Comparison of ENCODE assay signal across 9 mouse cellular contexts in the genomic region with DNA sequence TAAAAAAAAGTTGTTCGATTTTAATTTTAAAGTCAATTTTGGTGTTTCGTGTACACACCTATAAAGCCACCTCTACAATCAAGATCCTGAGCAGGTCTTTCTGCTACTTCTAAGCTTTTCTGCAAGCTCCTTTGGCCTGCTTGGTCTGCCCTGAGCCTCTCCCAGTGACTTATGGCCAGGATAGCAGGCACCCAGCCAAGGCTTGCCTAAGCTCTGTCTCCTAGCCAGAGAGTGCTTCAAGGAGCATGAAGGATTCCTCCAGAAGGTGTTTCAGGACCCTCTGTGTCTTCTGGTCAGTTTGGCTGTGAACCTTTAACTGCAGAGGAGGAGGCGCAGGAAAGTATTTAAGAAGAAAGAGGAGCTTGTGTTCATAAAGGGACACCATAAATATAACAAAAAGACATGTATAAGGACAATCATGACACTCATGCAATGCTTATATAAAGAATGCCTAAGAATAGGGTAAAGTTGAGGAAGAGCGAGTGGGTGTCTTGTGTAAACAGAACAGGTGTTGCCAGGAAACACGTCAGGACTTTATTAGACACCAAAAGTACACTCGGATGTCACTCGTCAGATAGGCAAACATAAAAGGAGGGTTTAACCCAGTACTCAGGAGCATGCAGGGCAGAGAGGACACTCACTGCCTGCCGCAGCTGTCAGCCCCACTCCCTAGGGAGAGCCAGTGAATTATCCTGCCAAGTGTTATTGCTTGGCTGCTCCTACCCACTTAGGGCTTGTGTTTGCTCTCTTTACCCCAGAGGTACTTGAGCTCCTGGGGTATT. TPM values are rescaled to one million over a fixed set of nuclear protein-coding genes. Genes with fewer than 3 reads are reported as not detected.
DNase-seq lines count a peak whose midpoint lies in the region; ATAC-seq lines count a peak whose summit lies in the region.
"Had no signal": no experiment of that assay in that cellular context is flagged by ENCODE, and none has a peak within 500 bp of the region (broad histone marks: within the 10 kb centered on the region; RNA-seq: fewer than 3 reads in every experiment).

No protein-coding gene starts in this region.

- H3K4me3 ChIP-seq in forebrain, embryonic 10.5 days: no peak overlapping the region
- H3K4me3 ChIP-seq in forebrain, embryonic 16.5 days (replicated peaks; ENCODE audit: low read length): no peak overlapping the region
- H3K4me3 ChIP-seq in heart, embryonic 16.5 days (ENCODE audit: low read length): no peak overlapping the region
- no peak overlapping the region for H3K4me3 ChIP-seq in liver, embryonic 13.5 days (replicated peaks)
- H3K4me3 ChIP-seq in neural tube, embryonic 15.5 days (replicated peaks): no peak overlapping the region

- no peak overlapping the region for H3K4me2 ChIP-seq in forebrain, embryonic 16.5 days (ENCODE audit: low read length)
- no peak overlapping the region for H3K4me2 ChIP-seq in heart, embryonic 16.5 days (ENCODE audit: low read depth, low read length)
- no peak overlapping the region for H3K4me2 ChIP-seq in liver, embryonic 13.5 days
- H3K4me2 ChIP-seq in neural tube, embryonic 15.5 days: no peak overlapping the region

- H3K9ac ChIP-seq in forebrain, embryonic 16.5 days (replicated peaks; ENCODE audit: low read depth, low read length): no peak overlapping the region
- 0 out of 2 replicates have a peak overlapping the region, but pooled peaks have one; percentile 20 for H3K9ac ChIP-seq in heart, embryonic 16.5 days (ENCODE audit: low read length)
- H3K9ac ChIP-seq in liver, embryonic 13.5 days: no peak overlapping the region
- H3K9ac ChIP-seq in neural tube, embryonic 15.5 days (replicated peaks): no peak overlapping the region

- no peak for DNase-seq in forebrain, embryonic 10.5 days (ENCODE audit: extremely low spot score, low spot score)
- DNase-seq in B cell, adult 2 months: peak; percentile 64
- DNase-seq in cerebellum, postnatal 25 days: peak; percentile 61 to 79
- no peak for DNase-seq in liver, embryonic 13.5 days
- DNase-seq in layer of hippocampus, adult 8-10 months (ENCODE audit: low spot score in 2 of 2): no peak

- peaks cover 24% of the 10 kb centered on the region for H3K4me1 ChIP-seq in forebrain, embryonic 10.5 days
- peaks cover 6% of the 10 kb centered on the region; the same call in 1 of the 2 replicates for H3K4me1 ChIP-seq in forebrain, embryonic 16.5 days (replicated peaks; ENCODE audit: control insufficient read depth, insufficient read depth, low read length)
- peaks cover 18% of the 10 kb centered on the region for H3K4me1 ChIP-seq in heart, embryonic 16.5 days (ENCODE audit: control insufficient read depth, insufficient read depth, low read length)
- peaks cover 74% of the 10 kb centered on the region for H3K4me1 ChIP-seq in liver, embryonic 13.5 days (replicated peaks)
- peaks cover 13% of the 10 kb centered on the region for H3K4me1 ChIP-seq in neural tube, embryonic 15.5 days

- ATAC-seq in forebrain, embryonic 16.5 days: no peak
- 0 out of 2 replicates have a peak, but pooled peaks have one; percentile 35 for ATAC-seq in heart, embryonic 16.5 days (replicated peaks; ENCODE audit: extremely low read depth, insufficient read depth, low FRiP score)
- no peak for ATAC-seq in liver, embryonic 13.5 days (ENCODE audit: low read depth)
- ATAC-seq in neural tube, embryonic 15.5 days (ENCODE audit: low FRiP score): peak; percentile 70; the same call in 1 of the 2 replicates

- no peaks in the 10 kb centered on the region for H3K36me3 ChIP-seq in forebrain, embryonic 10.5 days (replicated peaks)
- no peaks in the 10 kb centered on the region for H3K36me3 ChIP-seq in forebrain, embryonic 16.5 days (ENCODE audit: control insufficient read depth, insufficient read depth)
- H3K36me3 ChIP-seq in heart, embryonic 16.5 days (ENCODE audit: control insufficient read depth, insufficient read depth): no peaks in the 10 kb centered on the region
- H3K36me3 ChIP-seq in liver, embryonic 13.5 days: no peaks in the 10 kb centered on the region
- no peaks in the 10 kb centered on the region for H3K36me3 ChIP-seq in neural tube, embryonic 15.5 days

- H3K9me3 ChIP-seq in forebrain, embryonic 10.5 days: no peaks in the 10 kb centered on the region
- no peaks in the 10 kb centered on the region for H3K9me3 ChIP-seq in forebrain, embryonic 16.5 days (ENCODE audit: control insufficient read depth, low read length)
- H3K9me3 ChIP-seq in heart, embryonic 16.5 days (replicated peaks; ENCODE audit: control insufficient read depth, low read length): no peaks in the 10 kb centered on the region
- no peaks in the 10 kb centered on the region for H3K9me3 ChIP-seq in liver, embryonic 13.5 days (replicated peaks)
- H3K9me3 ChIP-seq in neural tube, embryonic 15.5 days (replicated peaks): no peaks in the 10 kb centered on the region

- H3K27ac ChIP-seq in forebrain, embryonic 10.5 days: peak overlapping the region; percentile 46; the same call in 1 of the 2 replicates
- H3K27ac ChIP-seq in forebrain, embryonic 16.5 days (ENCODE audit: low read length): no peak overlapping the region
- peak overlapping the region; percentile 40 for H3K27ac ChIP-seq in heart, embryonic 16.5 days (ENCODE audit: low read length)
- peak overlapping the region; percentile 65 for H3K27ac ChIP-seq in liver, embryonic 13.5 days
- peak overlapping the region; percentile 45; the same call in 1 of the 2 replicates for H3K27ac ChIP-seq in neural tube, embryonic 15.5 days (replicated peaks)

- H3K27me3 ChIP-seq in forebrain, embryonic 10.5 days (ENCODE audit: poor library complexity, severe bottlenecking): no peaks in the 10 kb centered on the region
- no peaks in the 10 kb centered on the region for H3K27me3 ChIP-seq in forebrain, embryonic 16.5 days (replicated peaks; ENCODE audit: control insufficient read depth, insufficient read depth, low read length)
- no peaks in the 10 kb centered on the region for H3K27me3 ChIP-seq in heart, embryonic 16.5 days (ENCODE audit: control insufficient read depth, insufficient read depth, low read length)
- no peaks in the 10 kb centered on the region for H3K27me3 ChIP-seq in liver, embryonic 13.5 days
- no peaks in the 10 kb centered on the region for H3K27me3 ChIP-seq in neural tube, embryonic 15.5 days (replicated peaks)

- 82% methylated on average over 8 of the region's 8 CpGs for WGBS in forebrain, embryonic 10.5 days
- 74% methylated on average over 8 of the region's 8 CpGs for WGBS in forebrain, embryonic 16.5 days
- whole genome bisulfite sequencing in heart, embryonic 16.5 days: 49% methylated on average over 8 of the region's 8 CpGs
- WGBS in liver, embryonic 13.5 days (ENCODE audit: insufficient replicate concordance): 84% methylated on average over 8 of the region's 8 CpGs
- WGBS in neural tube, embryonic 15.5 days: 46% methylated on average over 8 of the region's 8 CpGs

RNA-seq across cellular contexts. Expression of a gene that starts 27.6 kb away (rescaled TPM):
- not detected in 2 replicates for polyA plus RNA-seq in forebrain, embryonic 10.5 days (2016; fragmentation: Nextera tagmentation; extraction: Ambion mirVana)
- polyA plus RNA-seq in forebrain, embryonic 16.5 days (2015; fragmentation: Nextera tagmentation; extraction: Ambion mirVana): not detected in 2 replicates
- polyA plus RNA-seq in heart, embryonic 16.5 days (2015; fragmentation: Nextera tagmentation; extraction: Ambion mirVana): not detected in 2 replicates
- polyA plus RNA-seq in liver, embryonic 13.5 days (2015; fragmentation: Nextera tagmentation; extraction: Ambion mirVana): not detected in 2 replicates
- polyA plus RNA-seq in neural tube, embryonic 15.5 days (2015; fragmentation: Nextera tagmentation; extraction: Ambion mirVana): 0.20 TPM in 1 of 2 replicates, not detected in the other
- total RNA-seq in layer of hippocampus, adult 8-10 months (2022): under 1 TPM in 1 of 4 experiments, not detected in 3; 0.27 TPM
- polyA plus RNA-seq: stomach, embryonic 14.5 days had no signal

RNA-seq across cellular contexts. Expression of a gene that starts 36.0 kb away (rescaled TPM):
- polyA plus RNA-seq in forebrain, embryonic 10.5 days (2016; fragmentation: Nextera tagmentation; extraction: Ambion mirVana): 0.28 and 0.37 TPM in 2 replicates
- 0.09 TPM in 1 of 2 replicates, not detected in the other for polyA plus RNA-seq in forebrain, embryonic 16.5 days (2015; fragmentation: Nextera tagmentation; extraction: Ambion mirVana)
- polyA plus RNA-seq in heart, embryonic 16.5 days (2015; fragmentation: Nextera tagmentation; extraction: Ambion mirVana): 0.59 and 2.4 TPM in 2 replicates
- 0.65 and 0.71 TPM in 2 replicates for polyA plus RNA-seq in liver, embryonic 13.5 days (2015; fragmentation: Nextera tagmentation; extraction: Ambion mirVana)
- polyA plus RNA-seq in neural tube, embryonic 15.5 days (2015; fragmentation: Nextera tagmentation; extraction: Ambion mirVana): 0.13 and 7.8 TPM in 2 replicates
- not detected for total RNA-seq in layer of hippocampus, adult 8-10 months (2022)

Comparison
In these comparisons a context has a peak if more than half of its experiments do, and no peak if none do; other contexts are left out.
1. DNase-seq: peak in B cell, adult 2 months (2 of 2) and cerebellum, postnatal 25 days (2 of 2); none in forebrain, embryonic 10.5 days (single experiment), liver, embryonic 13.5 days (single experiment) and layer of hippocampus, adult 8-10 months (0 of 2).
2. ATAC-seq: peak in heart, embryonic 16.5 days (single experiment) and neural tube, embryonic 15.5 days (single experiment); none in forebrain, embryonic 16.5 days (single experiment) and liver, embryonic 13.5 days (single experiment).